Mouse (Mus musculus) spleen, adult 18-20 months (tissue): ENCODE measurements around the gene Cfap221.

Experiments
- DNase-seq, 2 experiments: peaks; one replicate each; pipeline ENCODE4 v3.0.0; 2022; ENCODE audit warnings: mixed read lengths in 2 of 2

Gene Cfap221

DNA sequence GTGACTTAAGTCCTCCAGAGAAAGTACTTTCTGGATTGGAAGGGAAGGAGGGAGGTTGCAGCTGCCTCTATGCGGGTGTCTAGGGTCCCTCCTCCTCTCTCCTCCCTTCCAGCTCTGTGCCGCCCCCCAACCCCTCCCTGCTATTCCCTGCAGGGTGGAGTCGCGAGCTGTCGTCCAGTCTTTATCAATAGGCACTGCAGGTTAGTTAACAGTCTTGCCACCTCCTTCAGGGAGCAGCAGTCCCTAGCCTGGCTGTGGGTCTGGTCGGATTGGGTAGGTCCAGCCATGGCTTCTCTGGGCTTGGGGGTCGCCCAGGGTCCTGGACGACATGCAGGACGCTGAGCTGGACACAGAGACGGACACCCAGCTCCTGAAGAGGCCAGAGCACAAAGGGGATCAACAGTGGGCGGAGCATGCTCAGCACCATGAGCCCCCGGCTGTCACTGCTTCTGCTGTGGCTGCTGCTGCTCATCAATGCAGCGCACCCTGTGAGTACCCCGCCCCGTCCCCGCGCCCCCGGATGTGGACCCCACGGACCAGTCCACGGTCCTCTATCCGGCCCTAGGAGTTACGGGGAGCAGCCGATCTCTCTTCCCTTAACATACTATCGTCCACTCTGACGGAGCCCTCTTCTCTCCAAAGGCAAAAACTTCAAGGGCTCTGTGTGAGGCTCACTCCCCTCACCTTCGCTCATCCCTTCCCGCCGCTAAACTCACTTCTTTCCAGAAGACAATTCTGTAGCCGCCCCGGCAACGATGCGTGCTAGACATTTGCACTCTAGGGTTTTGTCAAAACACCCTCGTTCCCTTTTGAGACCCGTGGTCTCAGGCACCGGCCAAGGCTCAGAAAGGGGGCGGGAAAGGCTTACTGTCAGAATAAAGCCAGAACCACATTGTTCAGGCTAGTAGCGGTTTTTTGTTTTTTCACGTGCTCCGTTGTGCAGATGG, 10.1 kb upstream of the Cfap221 start, which contains the start of gene Sctr:
Sctr (plus strand) TSS at position 51 of the 947 bp plus-strand sequence.
- DNase-seq: no peak

- no peak for DNase-seq
Measured at GRCm38 (mm10) chr1:119997644-119998043, 610 bp upstream of the Cfap221 start.

DNA sequence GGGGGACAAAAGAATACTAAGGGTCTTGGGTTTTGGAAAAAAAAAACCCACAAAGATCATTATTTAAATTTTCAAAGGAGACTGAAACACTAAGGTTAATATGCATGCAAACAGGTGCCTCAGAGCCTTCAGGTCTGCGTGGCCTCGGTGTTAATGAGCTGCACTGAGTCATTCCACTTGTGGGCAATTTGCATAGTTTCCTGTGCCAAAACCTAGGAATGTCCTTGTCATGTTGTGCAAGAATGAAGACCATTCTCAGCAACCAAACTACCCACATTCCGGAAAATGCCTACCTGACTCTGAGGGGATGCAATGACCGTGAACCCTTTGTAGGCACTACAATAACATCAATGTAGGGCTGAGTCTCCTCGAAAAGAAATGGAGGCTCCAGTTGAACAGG, 10.5 kb downstream of the Cfap221 start:
- DNase-seq: no peak

GRCm38 (mm10) chr1:119975141-119975540, 21.9 kb downstream of the Cfap221 start:
- no peak for DNase-seq

DNA sequence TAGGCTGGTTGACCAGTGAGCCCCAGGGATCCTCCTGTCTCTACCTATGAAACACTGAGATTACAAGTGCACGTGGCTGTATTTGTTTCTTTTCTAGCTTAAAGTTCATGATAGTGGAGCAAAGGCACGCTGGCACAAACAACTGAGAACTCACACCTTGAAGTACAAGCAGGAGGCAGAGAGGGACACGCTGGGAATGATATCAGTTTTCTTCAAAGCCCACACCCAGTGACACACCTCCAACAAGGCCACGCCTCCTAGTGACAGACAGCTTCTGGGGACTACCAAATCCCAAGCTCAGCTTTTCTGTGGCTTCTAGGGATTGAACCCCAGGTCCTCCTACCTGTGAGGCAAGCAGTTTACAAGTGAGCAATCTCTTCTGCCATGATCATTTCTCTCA, 23.9 kb downstream of the Cfap221 start:
- no peak for DNase-seq

- DNase-seq: no peak
Measured at GRCm38 (mm10) chr1:119965804-119966514, 31.1 kb downstream of the Cfap221 start.

GRCm38 (mm10) chr1:119959920-119960319, 37.1 kb downstream of the Cfap221 start:
- DNase-seq: no peak

GRCm38 (mm10) chr1:119959464-119959863, 37.6 kb downstream of the Cfap221 start:
- DNase-seq: no peak

DNA sequence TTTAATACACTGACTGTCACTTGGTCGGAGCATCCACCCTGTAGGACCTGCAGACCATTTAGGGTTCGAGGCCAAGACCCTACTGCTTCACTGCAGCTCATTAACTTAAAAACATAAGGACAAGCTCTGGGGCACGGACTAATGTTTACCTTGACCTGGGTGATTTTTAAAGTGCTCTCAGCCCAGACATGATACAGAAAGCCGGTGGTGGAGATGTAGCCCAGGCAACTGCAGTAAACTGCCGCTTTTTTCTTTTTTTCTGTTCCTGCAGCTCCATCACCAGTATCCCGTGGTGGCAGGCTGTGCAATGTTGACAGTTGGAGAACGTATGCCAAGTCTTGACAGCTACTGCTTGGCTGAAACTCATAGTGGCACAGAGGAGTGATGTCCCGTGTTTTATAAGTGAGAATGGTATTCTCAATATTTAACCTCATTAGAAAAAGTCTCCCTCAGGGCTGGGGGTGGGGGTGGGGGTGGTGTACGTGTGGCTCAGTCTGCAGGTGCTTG, 39.3 kb downstream of the Cfap221 start:
- no peak for DNase-seq

DNA sequence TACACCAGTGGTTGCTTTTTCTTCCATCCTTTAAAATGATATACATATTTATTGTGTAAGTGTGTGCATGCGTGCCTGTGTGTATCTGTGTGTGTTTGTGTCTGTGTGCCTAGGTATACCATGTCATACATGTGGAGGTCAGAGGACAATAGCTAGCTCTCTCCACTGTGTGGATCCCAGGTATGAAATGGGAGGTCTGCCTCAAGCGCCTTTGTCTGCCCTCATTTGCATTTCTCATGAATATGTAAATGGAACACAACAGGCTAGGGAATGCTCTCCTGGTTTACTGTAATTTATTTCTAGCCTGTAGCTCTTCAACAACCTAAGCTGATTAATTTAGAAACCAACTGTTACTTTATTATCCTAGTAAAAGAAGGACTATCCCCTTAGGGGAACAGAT, 42.4 kb downstream of the Cfap221 start:
- no peak for DNase-seq

DNA sequence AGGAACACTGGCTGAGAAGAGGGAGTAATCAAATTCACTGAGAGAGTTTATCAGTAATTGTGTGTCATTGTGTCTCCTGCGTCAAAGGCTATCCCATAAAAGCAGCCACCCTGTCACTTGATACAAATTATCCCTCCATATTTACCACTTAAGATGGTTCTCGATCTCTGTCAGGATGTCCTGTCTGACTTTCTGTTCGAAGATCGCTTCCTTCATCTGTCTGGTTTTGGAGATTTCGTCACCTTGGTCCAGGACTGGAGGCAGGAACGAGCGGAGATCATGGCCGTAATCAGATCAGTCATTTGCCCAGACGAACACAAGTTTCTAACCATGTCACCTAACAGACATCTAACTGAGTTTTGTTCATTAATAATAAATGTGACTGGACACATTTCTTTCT, 43.6 kb downstream of the Cfap221 start:
- DNase-seq: no peak

- DNase-seq: no peak
Measured at GRCm38 (mm10) chr1:119950086-119950485, 46.9 kb downstream of the Cfap221 start.

- DNase-seq: no peak
Measured at GRCm38 (mm10) chr1:119936861-119937260, 60.2 kb downstream of the Cfap221 start.

GRCm38 (mm10) chr1:119931421-119932150, 65.4 kb downstream of the Cfap221 start:
- DNase-seq: no peak

DNA sequence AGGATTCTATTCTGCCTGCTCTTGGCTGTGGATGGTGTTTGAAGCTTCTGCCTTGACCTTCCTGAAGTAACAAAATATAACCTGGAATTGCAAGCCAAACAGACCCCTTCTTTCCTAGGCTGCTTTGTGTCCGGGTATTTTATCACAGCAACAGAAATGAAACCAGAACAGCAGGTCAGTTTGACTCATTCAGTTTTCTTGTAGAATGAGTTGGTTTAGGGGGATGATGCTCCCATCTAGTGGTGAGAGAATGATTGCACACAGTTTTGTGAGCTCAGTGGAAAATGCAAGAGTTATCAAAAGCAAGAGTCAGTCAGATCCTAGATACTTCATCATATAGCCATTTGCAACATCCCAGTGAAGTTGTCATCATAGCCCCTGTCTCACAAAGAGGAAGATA, 67.3 kb downstream of the Cfap221 start:
- DNase-seq: no peak

DNA sequence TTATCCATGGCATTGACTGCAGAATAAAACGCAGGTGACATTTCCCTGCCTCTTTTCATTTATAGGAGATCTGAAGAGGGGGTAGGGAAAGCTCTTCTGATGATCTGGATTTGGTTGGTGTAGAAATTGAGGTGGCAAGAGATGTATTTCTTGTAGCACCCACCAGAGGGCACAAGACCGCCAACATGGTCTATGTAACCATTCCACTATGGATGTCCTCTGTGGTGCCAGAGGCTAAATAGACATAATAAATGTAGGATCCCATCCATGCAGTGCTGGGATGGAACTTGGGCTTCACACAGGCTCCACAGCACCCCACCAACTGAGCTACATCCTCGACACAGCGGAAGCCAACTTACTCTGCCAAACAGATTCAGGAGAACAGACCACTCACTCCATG, 77.7 kb downstream of the Cfap221 start:
- peak in 1 of 2 experiments; percentile 24 for DNase-seq

GRCm38 (mm10) chr1:119916823-119917371, 80.1 kb downstream of the Cfap221 start:
- no peak for DNase-seq

GRCm38 (mm10) chr1:119912953-119913814, 83.8 kb downstream of the Cfap221 start, which contains the start of gene Tmem177:
Gene Tmem177 (minus strand): TSS chr1:119913208.
- peak; percentile 94 to 98 for DNase-seq

DNA sequence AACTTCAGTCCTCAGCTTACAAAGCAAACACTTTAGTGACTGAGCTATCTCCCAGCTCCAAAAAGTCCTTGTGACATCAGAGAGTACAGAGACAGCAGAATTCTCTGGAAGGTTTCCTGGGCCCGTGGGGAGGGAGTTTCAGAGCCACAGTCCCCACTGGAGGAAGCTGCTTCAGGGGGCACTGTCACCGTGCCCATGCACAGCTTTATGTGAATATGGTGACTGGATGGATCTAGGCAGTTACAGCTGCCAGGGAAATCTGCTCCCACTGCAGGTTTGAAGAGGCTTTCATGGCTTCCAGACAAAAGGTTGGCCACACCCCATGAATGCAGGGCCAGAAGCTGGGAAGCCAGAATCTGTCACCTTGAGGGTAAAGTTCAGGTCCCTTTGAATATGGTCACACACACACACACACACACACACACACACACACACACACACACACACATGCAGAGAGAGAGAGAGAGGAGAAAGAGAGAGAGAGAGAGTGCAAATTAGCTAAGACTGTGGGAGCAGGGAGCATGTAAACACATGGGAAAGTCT, 89.8 kb downstream of the Cfap221 start:
- no peak for DNase-seq

GRCm38 (mm10) chr1:119903231-119903620, 93.8 kb downstream of the Cfap221 start:
- no peak for DNase-seq

DNA sequence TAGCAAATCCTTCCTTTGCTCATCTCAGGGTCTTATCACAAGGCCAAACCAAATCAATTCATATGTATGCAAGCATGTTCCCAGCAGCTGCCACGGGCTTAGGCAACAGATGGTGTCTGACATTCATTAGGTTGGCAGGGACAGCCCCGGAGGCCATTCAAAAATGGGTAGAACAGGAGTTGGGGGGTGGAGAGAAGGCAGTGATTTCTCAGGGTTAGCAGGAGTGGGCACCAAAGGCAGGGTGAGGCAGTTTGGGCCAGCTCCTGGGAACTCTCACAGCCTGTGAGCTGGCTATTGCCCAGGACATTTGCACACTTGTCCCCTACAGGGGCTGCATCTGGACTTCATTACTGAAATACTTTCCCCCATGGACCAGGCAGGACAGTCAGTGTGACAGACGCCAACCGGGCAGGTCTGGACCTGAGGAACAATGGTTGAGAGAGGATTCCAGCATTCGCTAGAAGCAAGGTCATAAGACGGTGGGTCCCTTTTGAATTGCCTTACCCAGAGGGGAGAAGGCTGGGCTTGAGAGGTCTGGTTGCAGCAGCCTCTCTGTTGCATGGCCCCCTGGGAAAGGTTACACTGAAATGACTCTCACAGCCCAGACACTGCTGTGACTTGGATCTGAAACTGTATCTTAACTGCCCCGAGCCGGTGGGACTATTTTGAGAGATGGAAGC, 94.3 kb downstream of the Cfap221 start:
- no peak for DNase-seq
